Mouse (Mus musculus): ENCODE results near the gene Ly6g6f.

DNA sequence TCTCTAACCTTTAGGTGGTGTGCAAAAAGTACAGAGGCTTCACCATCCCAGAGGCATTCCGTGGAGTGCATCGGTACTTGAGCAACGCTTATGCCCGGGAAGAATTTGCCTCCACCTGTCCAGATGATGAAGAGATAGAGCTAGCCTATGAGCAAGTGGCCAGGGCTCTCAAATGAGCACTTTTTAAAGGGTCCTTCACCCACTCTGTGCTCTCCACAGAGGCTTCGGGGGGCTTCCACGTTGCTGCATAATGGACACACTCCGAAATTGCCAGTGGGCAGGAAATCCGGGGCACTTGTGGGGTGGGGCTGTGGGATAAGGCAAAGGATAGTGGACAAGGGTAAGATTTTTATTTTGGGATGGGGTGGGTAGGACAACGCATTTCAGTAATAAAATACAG lies 27.1 kb downstream of the Ly6g6f start:
- TF ChIP-seq CTCF (IDR thresholded peaks at IDR 0.05; ENCODE audit: insufficient read depth, low read length), result no peak
- no peak for TF ChIP-seq POLR2A (IDR thresholded peaks at IDR 0.05; ENCODE audit: borderline replicate concordance, extremely low read depth, low read depth, low read length)

Measured in lung, adult 2 months (tissue).